Mouse (Mus musculus): ENCODE results near the gene Slc4a10.
"Not testable (repeated sequence)": the region's sequence is repeated elsewhere in the genome, so short reads cannot be mapped to it uniquely, and the experiment has no call there.

Slc4a10 gene

DNA sequence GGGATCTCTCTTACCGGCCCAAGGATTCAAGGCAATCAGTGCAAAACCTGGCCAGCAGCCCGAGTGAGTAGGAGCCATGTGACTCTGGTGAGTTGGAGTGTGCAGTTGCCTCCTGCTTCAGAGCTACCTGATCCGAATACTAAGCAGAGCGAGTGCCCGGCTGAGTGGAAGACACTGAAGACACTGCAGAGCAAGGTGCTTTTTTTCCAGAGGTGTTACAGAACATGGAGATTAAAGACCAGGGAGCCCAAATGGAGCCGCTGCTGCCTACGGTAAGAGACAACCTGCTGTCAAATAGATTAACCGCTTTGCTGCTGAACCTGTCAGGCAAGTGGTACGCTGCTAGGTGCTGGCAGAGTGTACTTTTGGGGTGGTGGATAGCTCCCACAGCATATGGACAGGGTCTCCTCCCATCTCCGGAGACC lies at the start of gene Slc4a10:
TSS of gene Slc4a10 (plus strand) at position 42 of the 425 bp plus-strand sequence.
- DNase-seq (ENCODE audit: low spot score) = no peak

GRCm38 (mm10) chr2:62001251-62001650 lies 45.0 kb upstream of the Slc4a10 start:
- not testable (repeated sequence) for DNase-seq (ENCODE audit: low spot score)

GRCm38 (mm10) chr2:62018209-62018608 lies 28.1 kb upstream of the Slc4a10 start:
- no peak for DNase-seq (ENCODE audit: low spot score)

DNA sequence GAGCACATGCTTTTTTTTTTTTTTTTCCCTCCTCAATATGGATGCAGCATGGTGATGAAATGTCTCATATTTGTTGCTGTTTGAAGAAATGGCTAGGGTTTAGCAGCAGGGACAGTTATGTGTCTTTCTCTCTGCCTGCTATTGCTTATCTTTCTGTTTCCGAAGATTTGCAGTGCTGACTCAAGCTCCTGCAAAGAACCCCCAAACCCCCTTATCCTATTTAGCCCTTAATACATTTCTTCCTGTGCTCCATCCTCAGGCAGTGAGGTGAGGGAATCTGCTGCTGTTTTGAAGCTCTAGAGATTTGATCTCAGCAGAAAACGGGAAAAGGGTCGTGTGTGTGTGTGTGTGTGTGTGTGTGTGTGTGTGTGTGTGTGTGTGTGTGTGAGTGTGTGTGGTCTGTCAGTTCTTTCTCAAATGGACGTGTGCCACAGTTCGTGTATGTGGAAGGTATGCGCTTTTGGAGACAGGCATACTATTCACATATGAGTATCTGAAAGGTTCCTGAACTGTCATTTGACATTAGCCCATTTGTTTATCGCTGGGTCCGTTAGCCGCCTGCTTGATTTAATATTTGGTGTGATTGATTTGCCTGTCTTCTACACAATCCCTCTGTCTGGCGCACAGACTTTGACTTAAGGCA lies 720 bp downstream of the Slc4a10 start:
- DNase-seq (ENCODE audit: low spot score) = no peak

- DNase-seq (ENCODE audit: low spot score) = no peak
These were observed 1.3 kb downstream of the Slc4a10 start for GRCm38 (mm10) chr2:62047504-62048005.

DNA sequence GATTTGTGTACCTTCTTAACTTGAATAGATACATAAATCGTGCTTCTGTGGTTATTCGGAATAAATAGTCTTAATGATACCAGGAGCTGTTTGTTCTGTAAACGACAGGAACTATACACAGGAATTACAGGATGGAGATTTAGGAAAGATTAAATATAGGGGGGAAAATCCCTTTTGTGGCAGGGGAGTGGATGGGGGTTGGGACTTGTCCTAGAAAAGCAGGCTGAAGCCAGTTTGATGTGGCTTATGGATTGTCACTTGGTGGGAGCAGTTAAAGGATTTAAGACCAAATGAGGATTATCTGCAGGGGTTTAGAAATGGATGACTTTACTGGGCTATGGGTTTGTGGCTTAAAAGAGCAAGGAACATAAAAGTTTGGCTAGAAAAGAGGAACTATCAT lies 1.9 kb downstream of the Slc4a10 start:
- DNase-seq (ENCODE audit: low spot score) = no peak

DNA sequence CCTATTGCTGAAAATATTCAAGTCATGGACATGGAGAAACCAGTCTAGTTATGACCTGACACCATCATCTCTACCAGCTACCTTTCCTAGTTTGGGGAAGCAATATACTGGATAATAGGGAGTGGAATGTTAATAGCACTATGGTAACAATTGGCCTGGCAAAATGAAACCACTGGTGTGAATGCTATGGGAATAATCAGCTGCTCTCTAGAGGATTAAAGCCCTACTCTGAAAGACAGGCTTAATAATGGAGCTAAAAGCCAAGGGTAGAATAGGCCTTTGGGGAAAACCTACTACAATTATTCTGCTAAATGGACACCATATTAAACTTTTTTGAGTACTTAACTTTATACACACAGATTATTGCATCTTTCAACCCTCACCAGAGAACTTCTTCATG lies 30.2 kb downstream of the Slc4a10 start:
- DNase-seq (ENCODE audit: low spot score) = no peak

DNA sequence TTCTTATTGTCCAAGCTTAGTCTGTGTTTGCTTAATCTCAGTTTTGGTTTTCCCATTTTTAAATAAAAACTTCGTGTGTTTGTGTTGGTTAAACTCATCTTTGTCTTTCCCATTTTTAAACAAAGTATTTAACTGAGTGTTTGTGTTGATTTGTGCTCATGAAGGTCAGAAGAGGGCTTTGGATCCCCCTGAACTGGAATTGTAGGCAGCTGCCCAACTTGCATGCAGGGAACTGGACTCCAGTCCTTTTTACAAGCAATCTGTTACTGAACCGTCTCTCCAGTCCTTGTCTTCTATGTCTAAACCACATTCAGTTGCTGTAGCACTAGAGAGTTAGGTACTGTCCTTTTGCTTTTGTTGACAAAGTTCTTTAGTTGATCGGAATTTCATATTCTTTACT lies 41.3 kb downstream of the Slc4a10 start:
- no peak for DNase-seq (ENCODE audit: low spot score)

DNA sequence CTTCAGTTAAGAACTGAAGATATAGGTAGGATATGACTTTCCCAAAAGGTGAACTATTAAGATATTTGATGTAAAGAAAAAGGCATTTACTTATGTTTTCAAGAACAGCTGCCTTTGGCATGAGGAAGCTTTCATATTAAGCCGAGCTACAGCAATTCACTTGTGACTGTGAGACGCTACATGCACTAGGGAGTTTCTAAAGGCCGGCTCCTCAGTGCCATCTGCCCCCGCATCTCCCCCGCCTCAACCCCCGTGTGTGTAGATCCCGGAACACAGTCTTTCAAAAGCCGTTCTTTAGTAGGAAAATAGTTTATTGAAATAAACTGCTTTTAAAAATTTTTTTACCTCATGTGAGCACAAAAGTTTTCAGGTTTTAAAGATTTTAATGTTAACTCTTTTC lies 42.5 kb downstream of the Slc4a10 start:
- DNase-seq (ENCODE audit: low spot score) = no peak

DNA sequence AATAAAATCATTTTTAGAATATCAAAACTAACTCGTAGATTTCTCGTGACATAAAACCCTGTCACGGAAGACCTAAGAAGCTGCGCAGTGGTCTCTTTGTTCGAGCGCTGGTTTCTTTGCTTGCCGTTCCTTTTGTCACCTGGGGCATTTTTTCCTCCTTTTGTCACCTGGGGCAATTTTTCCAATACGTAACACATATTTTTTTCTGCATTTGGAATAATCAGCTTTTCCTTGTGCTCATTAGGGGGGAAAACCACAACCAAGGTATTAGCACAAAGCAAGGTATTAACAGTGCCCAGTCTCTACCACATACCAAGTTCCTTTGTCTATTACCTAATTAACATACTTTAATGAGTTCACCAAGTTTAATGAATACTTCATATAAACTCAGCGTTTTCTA lies 42.9 kb downstream of the Slc4a10 start:
- no peak for DNase-seq (ENCODE audit: low spot score)

- no peak for DNase-seq (ENCODE audit: low spot score)
These were observed 54.3 kb downstream of the Slc4a10 start for GRCm38 (mm10) chr2:62100526-62100925.

GRCm38 (mm10) chr2:62115346-62115745 lies 69.1 kb downstream of the Slc4a10 start:
- no peak for DNase-seq (ENCODE audit: low spot score)

- DNase-seq (ENCODE audit: low spot score) = no peak
These were observed 83.7 kb downstream of the Slc4a10 start for GRCm38 (mm10) chr2:62129975-62130374.

GRCm38 (mm10) chr2:62134911-62135310 lies 88.6 kb downstream of the Slc4a10 start:
- no peak for DNase-seq (ENCODE audit: low spot score)

- DNase-seq (ENCODE audit: low spot score) = no peak
These were observed 101.4 kb downstream of the Slc4a10 start for GRCm38 (mm10) chr2:62147636-62148035.

DNA sequence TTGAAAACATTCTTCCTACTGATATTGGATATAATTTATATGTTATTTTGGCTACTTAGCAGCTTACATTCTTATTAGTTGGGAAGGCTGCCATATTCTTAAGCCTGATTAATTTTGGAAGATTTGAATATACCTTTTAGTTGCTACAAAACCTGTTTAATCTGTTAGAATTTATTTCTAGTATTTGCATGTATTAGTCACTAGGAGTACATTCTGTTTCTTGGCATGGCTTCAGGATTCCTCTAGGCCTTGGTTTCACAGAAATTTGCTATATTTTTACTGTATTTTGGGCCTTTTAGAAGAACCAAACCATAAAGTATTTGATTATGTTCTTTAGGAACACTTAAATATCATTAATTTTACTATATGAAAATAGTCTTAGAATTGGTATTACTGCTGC lies 103.2 kb downstream of the Slc4a10 start:
- no peak for DNase-seq (ENCODE audit: low spot score)

DNA sequence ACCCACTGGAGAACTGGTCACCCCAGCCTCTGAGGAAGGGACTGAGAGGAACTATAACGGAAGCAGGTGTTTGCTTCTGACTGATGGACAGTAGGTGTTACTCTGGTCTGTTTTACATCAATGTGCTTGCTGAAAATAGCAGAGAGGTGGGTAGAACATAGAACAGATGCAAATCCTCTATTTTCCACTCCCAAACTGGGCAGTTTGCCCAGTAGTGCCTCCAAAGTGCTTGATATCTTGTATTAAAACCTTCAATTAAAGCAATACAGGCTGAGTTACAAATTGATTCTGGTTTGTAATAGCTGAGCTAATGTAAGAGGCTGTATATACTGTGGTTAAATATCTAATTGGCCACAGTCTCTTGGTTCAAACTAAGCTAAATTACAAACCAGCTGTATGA lies 104.6 kb downstream of the Slc4a10 start:
- no peak for DNase-seq (ENCODE audit: low spot score)

- no peak for DNase-seq (ENCODE audit: low spot score)
These were observed 163.8 kb downstream of the Slc4a10 start for GRCm38 (mm10) chr2:62210109-62210508.

GRCm38 (mm10) chr2:62211106-62211505 lies 164.8 kb downstream of the Slc4a10 start:
- no peak for DNase-seq (ENCODE audit: low spot score)

GRCm38 (mm10) chr2:62227563-62227962 lies 181.3 kb downstream of the Slc4a10 start:
- no peak for DNase-seq (ENCODE audit: low spot score)

- DNase-seq (ENCODE audit: low spot score) = no peak
These were observed 185.0 kb downstream of the Slc4a10 start for GRCm38 (mm10) chr2:62231271-62231670.

DNA sequence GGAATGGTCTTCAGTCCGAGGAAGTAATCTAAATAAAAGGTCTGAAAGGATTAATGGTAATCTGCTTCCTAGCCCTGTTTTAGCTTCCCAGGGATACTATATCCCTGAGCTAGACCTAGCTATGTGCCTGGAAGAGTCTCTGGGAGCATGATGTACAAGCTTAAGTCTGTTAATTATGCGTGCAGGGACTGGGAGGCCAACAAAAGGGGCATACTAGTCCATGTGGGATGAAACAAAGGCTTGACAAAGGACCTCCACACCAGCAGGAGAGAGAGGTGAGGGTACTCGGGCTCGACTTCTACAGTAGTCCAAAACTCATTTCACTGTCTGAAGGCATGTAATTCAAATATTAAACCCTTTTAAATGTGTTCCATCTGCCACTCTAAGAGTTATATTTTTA lies 197.9 kb downstream of the Slc4a10 start:
- no peak for DNase-seq (ENCODE audit: low spot score)

GRCm38 (mm10) chr2:62268467-62268866 lies 222.2 kb downstream of the Slc4a10 start:
- no peak for DNase-seq (ENCODE audit: low spot score)

DNA sequence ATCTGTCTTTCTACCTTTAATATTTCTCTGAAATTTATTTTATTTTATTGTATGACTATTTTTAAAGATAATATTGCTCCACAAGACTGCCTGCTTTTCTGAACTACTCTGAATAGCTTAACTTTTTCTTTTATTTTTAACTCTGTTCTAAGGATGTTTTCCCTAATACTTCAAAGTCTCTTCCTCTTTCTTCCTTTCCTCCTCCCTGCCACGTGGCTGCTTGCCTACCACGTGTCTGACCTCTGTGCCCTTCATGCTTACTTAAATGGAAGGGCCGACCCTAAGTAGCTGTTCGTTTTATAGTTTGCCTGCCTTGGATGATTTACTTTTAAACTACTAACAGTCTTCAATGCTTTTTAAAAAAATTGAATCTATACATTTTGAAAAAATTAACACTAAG lies 225.6 kb downstream of the Slc4a10 start:
- DNase-seq (ENCODE audit: low spot score) = no peak

Data from adipocyte (in vitro differentiated cells).